Mouse (Mus musculus) G1E (cell line): ENCODE data around the gene Pitpnm1.

Experiments
- CTCF ChIP-seq: IDR thresholded peaks from 2 replicates; pipeline ENCODE4 v1.5.1; 2012; ENCODE audit warnings: low read depth, low read length, inconsistent platforms, mixed read lengths
- GATA1 ChIP-seq: IDR thresholded peaks from 2 replicates; pipeline ENCODE4 v1.6.1; 2012; ENCODE audit warnings: borderline replicate concordance, low read length, inconsistent platforms, mixed read lengths
- POLR2AphosphoS5 ChIP-seq: IDR thresholded peaks from 2 replicates; pipeline ENCODE4 v1.6.1; 2012; ENCODE audit warnings: low read depth, low read length, inconsistent platforms; ENCODE audit not compliant: insufficient replicate concordance
- TAL1 ChIP-seq: conservative IDR thresholded peaks from 2 replicates; pipeline ENCODE4 v1.6.1; 2012; ENCODE audit warnings: low read depth, low read length, inconsistent platforms, mixed read lengths

- TF ChIP-seq CTCF: no peak
- TF ChIP-seq POLR2AphosphoS5: no peak
- no peak for TF ChIP-seq GATA1
- no peak for TF ChIP-seq TAL1
Observed at GRCm38 (mm10) chr19:4071406-4071805, 28.4 kb upstream of the Pitpnm1 start.
